Mouse (Mus musculus) heart, postnatal 0 days (tissue): ENCODE results near the gene Zswim3. TPM values are rescaled to one million over a fixed set of nuclear protein-coding genes. Genes with fewer than 3 reads are reported as not detected.

Experiments used
- ATAC-seq: fragments of 200-750 bp; cut with Nextera tagmentation; 2 replicates; pipeline ENCODE4 v1.8.0; 2017; ENCODE audit warnings: low read depth, moderate number of reproducible peaks, moderate library complexity; ENCODE audit not compliant: insufficient read depth
- DNase-seq: peaks from one replicate; pipeline ENCODE4 v3.0.0-alpha.2; 2016; ENCODE audit warnings: low spot score
- H3K27ac ChIP-seq: fragments of 300-500 bp; sonication (generic); 2 replicates; pipeline ENCODE4 v1.5.1; 2014; ENCODE audit warnings: low read depth, mild to moderate bottlenecking
- H3K27me3 ChIP-seq: fragments of 300-500 bp; sonication (generic); 2 replicates; pipeline ENCODE4 v1.6.1; 2014; ENCODE audit warnings: low read length, mixed read lengths; ENCODE audit not compliant: control insufficient read depth, insufficient read depth
- H3K36me3 ChIP-seq: fragments of 300-500 bp; sonication (generic); replicated peaks from 2 replicates; pipeline ENCODE4 v1.6.1; 2014; ENCODE audit warnings: low read length, mixed read lengths; ENCODE audit not compliant: control insufficient read depth, insufficient read depth
- H3K4me1 ChIP-seq: fragments of 300-500 bp; sonication (generic); 2 replicates; pipeline ENCODE4 v1.6.1; 2014; ENCODE audit warnings: antibody characterized with exemption; ENCODE audit not compliant: control insufficient read depth, insufficient read depth
- H3K4me2 ChIP-seq: fragments of 300-500 bp; sonication (generic); 2 replicates; pipeline ENCODE4 v1.6.1; 2014; ENCODE audit warnings: low read depth, mild to moderate bottlenecking, low read length, moderate library complexity
- H3K4me3 ChIP-seq: fragments of 300-500 bp; sonication (generic); 2 replicates; pipeline ENCODE4 v1.5.1; 2014; ENCODE audit warnings: low read depth, low read length
- H3K9ac ChIP-seq: fragments of 300-500 bp; sonication (generic); replicated peaks from 2 replicates; pipeline ENCODE4 v1.6.1; 2014; ENCODE audit warnings: low read depth, low read length, mixed read lengths
- H3K9me3 ChIP-seq: fragments of 300-500 bp; sonication (generic); replicated peaks from 2 replicates; pipeline ENCODE4 v1.6.1; 2016; ENCODE audit warnings: low read length; ENCODE audit not compliant: control insufficient read depth
- CTCF ChIP-seq: IDR thresholded peaks from 2 replicates; pipeline ENCODE4 v1.5.1; 2016; ENCODE audit warnings: antibody characterized with exemption, control low read depth, low read depth
- EP300 ChIP-seq: IDR thresholded peaks from 2 replicates; pipeline ENCODE4 v1.6.1; 2016; ENCODE audit warnings: antibody characterized with exemption, low read depth
- WGBS: fragments of 180-500 bp; shearing (Covaris S2); extraction: QIAGEN DNeasy Blood & Tissue Kit; methylation state at CpG from one replicate; pipeline ENCODE4 v1.1.7; 2014; 5-methylcytosine and 5-hydroxymethylcytosine counted together
- polyA plus RNA-seq: library from polyadenylated mRNA; unstranded; fragments of >200 nt; fragmentation: Nextera tagmentation; extraction: Ambion mirVana; gene quantifications from 2 replicates; pipeline ENCODE4 v1.2.1, GENCODE M21; 2015
- total RNA-seq: library from RNA; depleted of rRNA; stranded (reverse); fragments of >200 nt; gene quantifications from 2 replicates; pipeline ENCODE4 v1.2.3, GENCODE M21; 2014; ENCODE audit warnings: low replicate concordance

The Zswim3 gene
- total and polyA plus RNA-seq, 2 experiments from 2014 or later, result 2.8 to 3.4 TPM

DNA sequence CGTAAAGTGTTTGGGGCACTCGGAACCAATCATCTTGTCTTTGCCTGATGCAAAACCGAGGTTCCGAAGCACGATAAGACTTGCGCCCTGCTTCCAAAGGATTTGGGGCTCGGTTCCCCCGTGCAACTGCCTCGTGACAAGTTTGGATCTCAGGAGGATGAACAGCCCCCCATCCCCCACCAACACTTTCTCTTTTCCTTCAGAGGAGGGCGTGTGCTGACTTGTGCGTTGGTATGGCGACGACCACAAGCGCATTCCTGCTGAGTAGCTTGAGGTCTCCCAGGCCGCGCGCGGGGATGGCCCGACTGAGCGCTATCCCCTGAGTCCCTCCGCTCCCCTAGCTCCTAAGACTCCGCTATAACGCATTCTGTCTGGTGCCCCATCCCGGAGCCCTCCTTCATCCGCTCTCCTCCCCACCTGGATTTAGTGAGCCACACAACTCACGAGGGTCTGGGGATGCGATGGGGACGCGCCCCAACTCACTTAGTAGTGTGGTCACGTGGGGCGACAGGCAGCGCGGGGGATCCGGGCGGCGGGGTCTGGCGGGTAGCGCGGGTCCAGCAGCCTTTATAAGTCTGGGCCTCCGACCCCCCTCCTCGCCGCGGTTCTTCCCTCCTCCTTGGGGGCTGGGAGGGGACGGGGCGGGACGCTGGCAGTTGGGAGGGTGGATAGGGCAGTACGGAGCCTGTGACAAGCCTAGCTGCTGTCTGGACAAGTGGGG, 52.4 kb downstream of the Zswim3 start, which contains the start of gene Pltp:
Gene Pltp (minus strand): TSS at position 611 of the 721 bp plus-strand sequence.
- Histone ChIP-seq H3K9me3 (no peaks in the 10 kb centered on the region), H3K27me3 (peaks cover 47% of the 10 kb centered on the region; the same call in 1 of the 2 replicates), H3K9ac (peak within 1 kb of the TSS; percentile 41), H3K36me3 (no peaks in the 10 kb centered on the region), H3K4me1 (peaks cover 23% of the 10 kb centered on the region), H3K4me3 (peak within 1 kb of the TSS; percentile 55), H3K4me2 (peak within 1 kb of the TSS; percentile 96), H3K27ac (no peak within 1 kb of the TSS)
- DNase-seq (no peak), ATAC-seq (peak; percentile 63)
- under 1% methylated on average over 45 of the region's 47 CpGs for WGBS
- TF ChIP-seq CTCF, result no peak
- no peak for TF ChIP-seq EP300

DNA sequence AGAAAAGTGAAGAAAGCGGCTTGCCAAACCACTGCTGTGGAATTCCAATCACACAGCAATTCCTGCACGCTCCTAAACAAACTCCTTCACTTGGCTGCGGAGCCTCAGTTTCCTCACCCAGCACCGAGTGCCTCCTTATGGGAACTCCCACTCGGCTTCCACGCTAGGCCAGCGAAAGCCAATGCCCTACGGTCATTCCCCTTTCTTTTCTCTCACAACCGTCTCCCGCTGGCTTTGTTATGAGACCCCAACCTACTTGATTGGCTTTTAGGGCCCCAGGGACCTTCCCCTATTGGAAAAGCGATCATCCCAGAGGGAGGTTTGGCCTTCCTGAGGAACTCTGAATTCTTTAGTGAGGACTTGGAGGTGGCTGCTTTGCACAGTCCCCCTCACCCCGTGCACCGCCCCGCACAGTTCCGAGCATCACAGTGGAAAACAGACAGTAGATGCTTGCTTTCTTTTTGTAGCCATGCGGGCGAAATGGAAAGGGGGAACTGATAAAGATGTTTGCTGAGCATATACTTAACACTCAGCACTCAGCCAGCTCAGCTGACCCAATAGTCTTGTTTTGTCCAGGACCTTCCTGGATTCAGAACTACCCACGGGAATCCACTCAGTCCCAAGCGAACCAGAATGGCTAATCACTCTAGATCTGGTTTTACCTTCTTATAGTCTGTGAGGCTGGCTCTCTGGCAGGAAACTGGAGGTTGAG, 53.1 kb downstream of the Zswim3 start:
- 17% methylated on average over 19 of the region's 19 CpGs for WGBS

DNA sequence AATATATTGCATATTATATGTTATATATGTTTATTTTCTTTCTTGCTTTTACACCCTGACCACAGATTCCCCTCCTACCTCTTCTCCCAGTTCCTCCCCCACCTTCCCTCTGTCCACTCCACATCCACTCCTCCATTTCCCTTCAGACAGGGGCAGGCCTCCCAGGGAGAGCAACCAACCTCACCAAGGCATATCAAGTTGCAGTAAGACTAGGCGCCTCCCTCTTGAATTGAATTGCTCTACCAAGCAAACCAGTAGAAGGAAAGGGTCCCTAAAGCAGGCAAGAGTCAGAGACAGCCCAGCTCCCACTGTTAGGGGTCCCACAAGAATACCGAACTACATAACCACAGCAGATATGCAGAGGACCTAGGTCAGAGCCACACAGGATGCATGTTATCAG, 54.3 kb downstream of the Zswim3 start:
- Histone ChIP-seq H3K4me1 (peaks cover 23% of the 10 kb centered on the region), H3K36me3 (no peaks in the 10 kb centered on the region), H3K4me3 (no peak overlapping the region), H3K27me3 (peaks cover 46% of the 10 kb centered on the region; the same call in 1 of the 2 replicates), H3K9me3 (no peaks in the 10 kb centered on the region), H3K4me2 (no peak overlapping the region), H3K9ac (no peak overlapping the region), H3K27ac (no peak overlapping the region)
- WGBS, result 59% methylated on average over 2 of the region's 2 CpGs
- no peak for ATAC-seq
- DNase-seq, result no peak
- no peak for TF ChIP-seq EP300
- TF ChIP-seq CTCF, result no peak

More for the DNA sequence above, 53.1 kb downstream of the Zswim3 start:
- Histone ChIP-seq H3K9ac (no peak overlapping the region), H3K4me3 (peak overlapping the region; percentile 55), H3K27ac (no peak overlapping the region), H3K9me3 (no peaks in the 10 kb centered on the region), H3K27me3 (peaks cover 47% of the 10 kb centered on the region; the same call in 1 of the 2 replicates), H3K4me2 (peak overlapping the region; percentile 96), H3K4me1 (peaks cover 23% of the 10 kb centered on the region), H3K36me3 (no peaks in the 10 kb centered on the region)
- DNase-seq (no peak), ATAC-seq (no peak)
- no peak for TF ChIP-seq CTCF
- no peak for TF ChIP-seq EP300

DNA sequence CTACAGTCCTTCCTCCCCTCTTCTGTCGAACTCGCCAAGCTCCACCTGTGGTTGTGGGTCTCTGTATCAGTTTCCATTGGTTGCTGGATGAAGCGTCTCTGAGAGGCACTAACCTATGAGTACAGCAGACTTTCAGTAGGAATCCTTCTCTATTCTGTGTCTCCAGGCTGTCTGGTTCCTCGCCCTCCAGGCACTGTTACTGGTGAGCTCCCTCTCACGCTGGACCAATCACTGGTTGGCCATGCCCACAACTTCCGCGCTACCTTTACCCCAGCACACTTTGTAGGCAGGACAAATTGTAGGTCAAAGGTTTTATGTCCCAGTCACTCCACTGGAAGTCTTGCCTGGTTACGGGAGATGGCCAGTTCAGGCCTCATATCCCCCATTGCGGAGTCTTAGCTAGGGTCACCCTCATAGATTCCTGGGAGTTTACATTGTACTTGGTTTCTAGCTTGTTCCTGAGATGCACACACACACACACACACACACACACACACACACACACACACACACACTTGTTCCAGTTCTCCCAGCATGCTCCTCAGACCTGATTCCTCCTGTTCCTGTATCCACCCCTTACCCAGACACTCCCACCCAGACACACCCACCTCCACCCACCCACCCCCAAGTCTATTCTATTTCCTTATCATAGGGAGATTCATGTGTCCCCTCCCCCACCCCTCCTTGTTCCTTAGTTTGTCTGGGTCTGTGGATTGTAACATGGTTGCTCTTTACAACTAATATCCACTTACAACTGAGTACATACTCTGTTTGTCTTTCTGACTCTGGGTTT, 54.9 kb downstream of the Zswim3 start:
- no peak for TF ChIP-seq CTCF
- TF ChIP-seq EP300, result no peak
- Histone ChIP-seq H3K4me2 (no peak overlapping the region), H3K9me3 (no peaks in the 10 kb centered on the region), H3K4me1 (peaks cover 23% of the 10 kb centered on the region), H3K36me3 (no peaks in the 10 kb centered on the region), H3K27ac (no peak overlapping the region), H3K4me3 (no peak overlapping the region), H3K9ac (no peak overlapping the region), H3K27me3 (peaks cover 39% of the 10 kb centered on the region; the same call in 1 of the 2 replicates)
- no peak for ATAC-seq
- WGBS, result 71% methylated on average over 9 of the region's 9 CpGs
- no peak for DNase-seq

DNA sequence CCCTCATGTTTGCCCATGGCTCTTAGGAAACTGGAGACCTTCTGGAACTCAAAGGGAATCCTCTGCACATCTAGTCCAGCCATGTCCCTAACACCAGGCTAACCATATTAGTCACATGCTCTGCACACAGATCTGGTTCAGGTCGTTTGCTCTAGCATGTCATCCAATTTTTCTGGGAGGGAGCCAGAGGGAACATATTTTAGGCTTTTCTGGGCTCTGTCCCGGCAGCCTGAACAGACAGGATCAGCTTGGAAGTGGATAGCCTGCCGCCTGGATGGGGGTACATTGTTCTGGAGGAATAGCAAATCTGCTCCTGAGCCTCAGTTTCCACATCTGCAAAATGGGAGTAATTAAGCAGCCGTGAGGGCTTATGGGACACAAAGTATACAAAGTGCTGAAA, 56.2 kb downstream of the Zswim3 start:
- DNase-seq (no peak), ATAC-seq (no peak)
- Histone ChIP-seq H3K36me3 (no peaks in the 10 kb centered on the region), H3K9me3 (no peaks in the 10 kb centered on the region), H3K27me3 (peaks cover 28% of the 10 kb centered on the region; the same call in 1 of the 2 replicates), H3K4me3 (no peak overlapping the region), H3K4me2 (no peak overlapping the region), H3K4me1 (peaks cover 23% of the 10 kb centered on the region), H3K9ac (no peak overlapping the region), H3K27ac (no peak overlapping the region)
- no peak for TF ChIP-seq CTCF
- no peak for TF ChIP-seq EP300
- WGBS, result 47% methylated on average over 4 of the region's 4 CpGs
